Mouse (Mus musculus) embryonic facial prominence, embryonic 13.5 days (tissue): Measurements from ENCODE around the gene Cyp2s1. TPM values are rescaled to one million over a fixed set of nuclear protein-coding genes. Genes with fewer than 3 reads are reported as not detected.

Experiments used
- ATAC-seq: fragments of 200-750 bp; cut with Nextera tagmentation; 2 replicates; pipeline ENCODE4 v1.8.0; 2017; ENCODE audit warnings: low read depth; ENCODE audit not compliant: insufficient number of reproducible peaks, insufficient read depth, low FRiP score, low TSS enrichment
- H3K27ac ChIP-seq: fragments of 300-500 bp; sonication (generic); 2 replicates; pipeline ENCODE4 v1.5.1; 2015; ENCODE audit warnings: moderate library complexity, mild to moderate bottlenecking, inconsistent platforms
- H3K27me3 ChIP-seq: fragments of 300-500 bp; sonication (generic); 2 replicates; pipeline ENCODE4 v1.6.1; 2015; ENCODE audit warnings: mild to moderate bottlenecking, inconsistent platforms
- H3K36me3 ChIP-seq: fragments of 300-500 bp; sonication (generic); 2 replicates; pipeline ENCODE4 v1.6.1; 2015; ENCODE audit warnings: mild to moderate bottlenecking, inconsistent platforms
- H3K4me1 ChIP-seq: fragments of 300-500 bp; sonication (generic); 2 replicates; pipeline ENCODE4 v1.6.1; 2015; ENCODE audit warnings: inconsistent platforms
- H3K4me2 ChIP-seq: fragments of 300-500 bp; sonication (generic); 2 replicates; pipeline ENCODE4 v1.6.1; 2015; ENCODE audit warnings: moderate library complexity, mild to moderate bottlenecking, inconsistent platforms
- H3K4me3 ChIP-seq: fragments of 300-500 bp; sonication (generic); 2 replicates; pipeline ENCODE4 v1.5.1; 2015; ENCODE audit warnings: mild to moderate bottlenecking, inconsistent platforms
- H3K9ac ChIP-seq: fragments of 300-500 bp; sonication (generic); 2 replicates; pipeline ENCODE4 v1.6.1; 2015; ENCODE audit warnings: mild to moderate bottlenecking, inconsistent platforms
- H3K9me3 ChIP-seq: fragments of 300-500 bp; sonication (generic); 2 replicates; pipeline ENCODE4 v1.6.1; 2016; ENCODE audit warnings: inconsistent platforms
- WGBS: fragments of 180-500 bp; shearing (Covaris S2); methylation state at CpG from one replicate; pipeline ENCODE4 v1.1.7; 2015; ENCODE audit warnings: mixed read lengths; 5-methylcytosine and 5-hydroxymethylcytosine counted together
- polyA plus RNA-seq: library from polyadenylated mRNA; unstranded; fragments of >200 nt; fragmentation: Nextera tagmentation; extraction: Ambion mirVana; gene quantifications from 2 replicates; pipeline ENCODE4 v1.2.1, GENCODE M21; 2015

Cyp2s1 gene
- 2.7 and 3.9 TPM in 2 replicates for polyA plus RNA-seq

DNA sequence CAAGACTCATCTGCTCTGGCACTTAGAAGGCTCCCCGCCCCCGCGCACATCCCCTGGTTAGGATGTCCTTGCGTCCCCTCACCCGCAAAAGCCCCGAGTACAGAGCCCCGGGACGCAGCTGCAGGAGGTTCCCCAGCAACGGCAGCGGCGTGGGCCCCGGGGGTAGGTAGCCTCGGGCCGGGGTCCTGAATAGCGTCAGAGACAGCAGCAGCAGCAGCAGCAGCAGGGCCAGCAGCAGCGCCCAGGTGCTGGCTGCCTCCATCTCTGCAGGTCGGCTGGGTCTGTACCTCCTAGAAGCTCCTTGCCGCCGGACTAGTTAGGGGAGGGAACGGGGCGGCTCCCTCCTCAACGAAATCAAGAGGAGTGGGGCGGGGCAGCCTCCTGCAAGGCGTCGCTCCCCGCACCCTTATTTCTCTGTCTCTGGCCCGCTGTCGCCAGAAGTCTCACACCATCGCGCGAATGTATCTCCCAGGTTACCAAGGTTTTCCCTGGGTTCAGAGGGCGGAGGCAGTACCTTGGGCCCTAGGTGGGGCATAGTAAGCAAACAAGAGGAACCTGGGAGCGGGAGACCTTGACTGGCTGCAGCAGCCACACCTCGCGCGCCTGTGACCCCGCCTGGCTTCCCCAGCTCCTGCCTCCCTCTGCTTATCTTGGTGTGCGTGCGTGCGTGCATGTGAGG is at the start of gene Cyp2s1:
Gene Cyp2s1, minus strand, starts transcription at position 673 of the 679 bp plus-strand sequence.
- no peaks in the 10 kb centered on the region for H3K36me3 ChIP-seq
- no peak for ATAC-seq
- H3K9ac ChIP-seq = peak within 1 kb of the TSS; percentile 73
- peak within 1 kb of the TSS; percentile 97 for H3K4me2 ChIP-seq
- H3K27me3 ChIP-seq = peaks cover 20% of the 10 kb centered on the region
- H3K4me1 ChIP-seq = peaks cover 17% of the 10 kb centered on the region
- WGBS = under 1% methylated on average over 40 of the region's 40 CpGs
- peak within 1 kb of the TSS; percentile 55 for H3K4me3 ChIP-seq
- no peaks in the 10 kb centered on the region for H3K9me3 ChIP-seq
- no peak within 1 kb of the TSS for H3K27ac ChIP-seq

DNA sequence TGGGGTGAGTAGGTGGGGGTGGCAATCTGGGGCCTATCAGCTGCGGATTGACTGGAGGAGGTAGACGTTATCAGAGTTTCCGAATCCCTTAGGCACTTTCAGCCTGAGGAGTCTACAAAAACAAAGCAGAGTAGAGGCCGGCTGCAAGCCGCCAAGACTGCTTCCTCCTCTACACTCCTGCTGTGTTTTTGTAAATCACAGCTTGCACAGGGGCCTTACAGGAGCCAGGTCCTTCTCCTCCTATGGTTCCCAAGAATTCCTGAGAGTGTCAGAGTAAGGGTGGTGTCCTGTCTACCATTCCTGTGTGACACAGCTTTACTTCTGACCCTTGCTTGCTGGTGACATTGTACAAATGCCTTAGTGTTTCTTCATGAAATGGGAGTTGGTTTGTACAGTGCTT is 48.1 kb upstream of the Cyp2s1 start:
- WGBS = 28% methylated on average over 5 of the region's 5 CpGs
- H3K4me1 ChIP-seq = 0 out of 2 replicates have a peak, but pooled peaks cover 5% of the 10 kb centered on the region
- no peak overlapping the region for H3K4me3 ChIP-seq
- H3K27me3 ChIP-seq = no peaks in the 10 kb centered on the region
- H3K36me3 ChIP-seq = no peaks in the 10 kb centered on the region
- H3K9me3 ChIP-seq = peaks cover 4% of the 10 kb centered on the region; the same call in 1 of the 2 replicates
- ATAC-seq = no peak
- H3K9ac ChIP-seq = no peak overlapping the region
- H3K27ac ChIP-seq = no peak overlapping the region
- H3K4me2 ChIP-seq = no peak overlapping the region

DNA sequence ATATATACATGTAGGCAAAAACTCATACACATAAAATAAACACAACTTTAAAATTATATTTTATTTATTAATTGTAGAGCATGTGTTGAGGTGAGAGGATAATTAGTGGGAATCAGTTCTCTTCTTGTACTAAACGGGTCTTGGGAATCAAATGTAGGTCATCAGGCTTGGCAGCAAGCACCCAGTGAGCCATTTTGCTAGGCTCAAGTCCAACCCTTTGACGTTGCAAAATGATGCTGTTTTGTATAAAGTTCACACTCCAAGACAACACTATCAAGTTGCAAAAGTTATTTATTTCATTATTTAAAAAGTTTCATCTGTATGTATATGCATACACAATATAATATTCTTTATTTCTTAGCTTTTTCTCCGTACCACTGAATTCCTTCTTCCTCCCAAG is 47.0 kb upstream of the Cyp2s1 start:
- Histone ChIP-seq H3K36me3 (no peaks in the 10 kb centered on the region), H3K4me3 (no peak overlapping the region), H3K4me2 (no peak overlapping the region), H3K27ac (no peak overlapping the region), H3K4me1 (0 out of 2 replicates have a peak, but pooled peaks cover 9% of the 10 kb centered on the region), H3K9ac (no peak overlapping the region), H3K27me3 (no peaks in the 10 kb centered on the region), H3K9me3 (peaks cover 4% of the 10 kb centered on the region; the same call in 1 of the 2 replicates)
- 75% methylated on average over 3 of the region's 3 CpGs for WGBS
- no peak for ATAC-seq

DNA sequence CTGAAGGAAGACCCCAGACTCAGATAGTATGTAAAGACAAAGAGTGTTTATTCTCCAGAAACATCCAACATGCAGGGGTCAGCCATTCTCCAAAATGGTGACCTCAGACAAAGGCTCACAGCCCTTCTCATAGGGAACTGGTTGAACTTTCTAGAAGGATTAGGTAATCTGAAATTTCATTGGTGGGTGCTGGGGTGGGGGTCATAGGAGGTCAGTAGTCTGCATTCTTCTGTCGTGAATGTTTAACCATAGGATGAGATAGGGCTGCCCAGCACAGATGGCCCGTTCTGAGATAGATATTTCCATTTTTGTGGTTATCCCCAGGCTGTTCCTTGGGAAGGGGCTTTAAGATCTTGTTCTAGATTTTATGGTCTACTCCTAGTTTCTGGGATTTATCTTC is 45.7 kb upstream of the Cyp2s1 start:
- H3K4me3 ChIP-seq = no peak overlapping the region
- no peaks in the 10 kb centered on the region for H3K27me3 ChIP-seq
- WGBS = 76% methylated on average over 2 of the region's 2 CpGs

DNA sequence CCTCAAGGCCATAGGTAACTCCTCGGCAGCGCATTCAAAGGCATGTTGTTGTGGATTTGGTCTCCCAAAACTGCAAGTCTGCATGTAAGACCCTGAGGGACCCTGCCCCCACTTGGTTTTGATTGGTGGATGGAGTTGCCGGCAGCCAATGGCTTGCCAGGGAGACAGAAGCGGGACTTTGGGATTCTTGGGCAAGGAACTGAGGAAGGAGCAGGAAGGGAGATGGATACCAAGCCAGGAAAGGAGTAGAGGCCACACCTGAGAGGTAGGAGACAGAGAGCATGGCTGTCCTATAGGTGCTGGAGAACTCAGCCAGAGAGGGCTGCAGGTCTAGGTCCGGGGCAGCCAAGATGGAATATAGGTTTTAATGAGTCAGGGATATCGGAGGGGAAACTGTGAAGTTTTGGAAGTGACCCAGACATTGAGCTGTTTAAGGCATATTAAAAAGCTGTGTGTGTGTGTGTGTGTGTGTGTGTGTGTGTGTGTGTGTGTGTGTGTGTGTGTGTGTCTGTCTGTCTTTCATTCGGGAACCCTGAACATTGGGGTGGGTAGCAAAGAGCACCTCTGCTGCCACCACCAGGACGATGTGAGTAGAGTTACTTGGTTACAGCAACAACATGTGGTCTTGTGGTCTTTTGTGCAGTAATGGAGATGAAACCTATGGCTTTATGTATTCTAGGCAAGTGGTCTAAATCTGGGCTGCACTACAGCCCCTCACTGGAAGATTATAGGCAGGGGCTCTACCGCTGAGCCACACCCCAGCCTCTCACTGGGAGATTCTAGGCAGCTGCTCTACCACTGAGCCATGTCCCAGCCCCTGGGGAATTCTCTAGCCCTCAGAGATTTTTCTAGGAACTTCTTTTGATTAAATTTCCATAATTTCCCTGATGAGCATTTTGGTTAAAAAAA is 43.5 kb upstream of the Cyp2s1 start:
- H3K36me3 ChIP-seq = no peaks in the 10 kb centered on the region
- H3K27me3 ChIP-seq = no peaks in the 10 kb centered on the region
- WGBS = 20% methylated on average over 9 of the region's 9 CpGs
- H3K27ac ChIP-seq = no peak overlapping the region
- H3K4me2 ChIP-seq = peak overlapping the region; percentile 58
- H3K9me3 ChIP-seq = 0 out of 2 replicates have a peak, but pooled peaks cover 3% of the 10 kb centered on the region
- 0 out of 2 replicates have a peak, but pooled peaks have one; percentile 6 for ATAC-seq
- H3K4me1 ChIP-seq = 0 out of 2 replicates have a peak, but pooled peaks cover 9% of the 10 kb centered on the region
- H3K4me3 ChIP-seq = peak overlapping the region; percentile 29
- H3K9ac ChIP-seq = peak overlapping the region; percentile 61; the same call in 1 of the 2 replicates

More for the DNA sequence above, 45.7 kb upstream of the Cyp2s1 start:
- Histone ChIP-seq H3K4me1 (0 out of 2 replicates have a peak, but pooled peaks cover 9% of the 10 kb centered on the region), H3K27ac (no peak overlapping the region), H3K4me2 (no peak overlapping the region), H3K36me3 (no peaks in the 10 kb centered on the region), H3K9me3 (no peaks in the 10 kb centered on the region), H3K9ac (no peak overlapping the region)
- ATAC-seq = no peak

DNA sequence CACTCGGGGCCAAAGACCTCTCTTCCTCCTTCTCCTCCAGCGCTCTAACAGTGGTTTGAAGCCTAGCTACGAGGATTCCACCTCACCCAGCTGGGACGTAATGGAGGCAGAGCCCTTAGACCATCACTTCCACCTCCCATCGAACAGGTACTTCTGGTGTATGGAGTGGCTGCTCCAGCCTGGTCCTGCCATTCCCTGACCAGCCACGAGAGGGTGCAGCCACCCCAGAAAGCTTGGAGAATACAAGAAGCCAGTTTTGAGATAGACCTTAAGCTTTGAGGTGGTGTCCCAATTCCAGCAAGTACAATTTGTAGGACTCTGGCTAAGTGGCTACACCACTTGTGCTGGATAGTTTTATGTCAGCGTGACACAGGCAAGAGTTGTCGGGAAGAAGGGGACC is 38.4 kb upstream of the Cyp2s1 start:
- Histone ChIP-seq H3K4me1 (0 out of 2 replicates have a peak, but pooled peaks cover 6% of the 10 kb centered on the region), H3K9me3 (0 out of 2 replicates have a peak, but pooled peaks cover 3% of the 10 kb centered on the region), H3K36me3 (no peaks in the 10 kb centered on the region), H3K4me3 (no peak overlapping the region), H3K9ac (no peak overlapping the region), H3K27ac (no peak overlapping the region), H3K4me2 (no peak overlapping the region), H3K27me3 (no peaks in the 10 kb centered on the region)
- 30% methylated on average over 8 of the region's 8 CpGs for WGBS
- ATAC-seq = no peak

DNA sequence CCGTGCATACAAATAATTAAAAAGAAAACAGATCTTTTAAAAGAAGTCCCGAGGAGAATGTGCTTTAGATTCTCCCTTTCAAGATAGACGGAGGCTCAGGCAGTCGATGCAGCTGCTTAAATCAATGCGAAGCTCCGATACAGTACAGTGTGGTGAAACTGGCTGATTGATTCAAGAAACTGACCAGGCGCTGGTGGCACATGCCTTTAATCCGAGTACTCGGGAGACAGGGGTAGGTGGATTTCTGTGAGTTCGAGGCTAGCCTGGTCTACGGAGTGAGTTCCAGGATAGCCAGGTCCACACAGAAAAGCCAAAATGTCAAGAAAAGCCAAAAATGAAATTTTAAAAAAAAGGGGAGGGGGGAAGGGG is 31.7 kb upstream of the Cyp2s1 start:
- H3K36me3 ChIP-seq = no peaks in the 10 kb centered on the region
- peak overlapping the region; percentile 76 for H3K9ac ChIP-seq
- H3K4me2 ChIP-seq = peak overlapping the region; percentile 64
- WGBS = 17% methylated on average over 11 of the region's 11 CpGs
- H3K4me1 ChIP-seq = no peaks in the 10 kb centered on the region
- H3K4me3 ChIP-seq = peak overlapping the region; percentile 53
- H3K27me3 ChIP-seq = no peaks in the 10 kb centered on the region
- no peaks in the 10 kb centered on the region for H3K9me3 ChIP-seq
- no peak for ATAC-seq
- peak overlapping the region; percentile 69; the same call in 1 of the 2 replicates for H3K27ac ChIP-seq

DNA sequence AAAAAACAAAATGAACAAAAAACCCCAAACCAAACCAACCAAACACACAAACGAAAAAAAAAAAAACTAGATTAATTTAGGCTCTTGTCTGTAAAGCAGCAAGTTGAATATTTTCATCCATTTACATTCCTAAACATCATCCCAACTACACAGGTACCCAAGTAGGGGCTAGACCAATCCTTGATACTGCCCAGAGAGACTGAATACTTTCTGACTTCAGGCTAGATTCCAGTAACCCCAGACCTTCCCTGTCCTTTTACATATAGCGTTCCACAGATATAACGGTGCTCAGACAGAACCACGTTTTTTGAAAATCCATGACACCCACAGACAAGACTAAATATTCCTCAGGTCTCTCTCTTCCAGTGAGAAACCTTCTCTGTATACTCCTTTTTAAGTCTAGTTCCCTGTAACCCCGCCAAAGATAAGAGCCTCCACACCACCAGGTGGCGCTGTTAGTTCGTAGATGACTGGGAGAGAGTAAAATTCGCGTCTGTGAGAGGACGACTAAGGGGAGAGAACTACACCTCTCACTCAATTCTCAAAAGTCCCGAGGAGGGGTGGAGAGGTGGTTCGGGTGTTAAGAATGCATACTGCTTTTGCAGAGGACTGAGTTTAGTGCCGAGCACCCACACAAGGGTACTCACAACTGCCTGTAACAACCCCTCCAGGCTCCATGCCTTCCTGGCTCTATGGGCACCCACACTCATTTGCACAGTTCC is 31.2 kb upstream of the Cyp2s1 start:
- Histone ChIP-seq H3K9me3 (no peaks in the 10 kb centered on the region), H3K27ac (peak overlapping the region; percentile 69; the same call in 1 of the 2 replicates), H3K36me3 (no peaks in the 10 kb centered on the region), H3K4me2 (peak overlapping the region; percentile 64), H3K9ac (peak overlapping the region; percentile 76), H3K27me3 (no peaks in the 10 kb centered on the region), H3K4me1 (no peaks in the 10 kb centered on the region), H3K4me3 (peak overlapping the region; percentile 53)
- WGBS = 11% methylated on average over 13 of the region's 13 CpGs
- ATAC-seq = peak; percentile 69

DNA sequence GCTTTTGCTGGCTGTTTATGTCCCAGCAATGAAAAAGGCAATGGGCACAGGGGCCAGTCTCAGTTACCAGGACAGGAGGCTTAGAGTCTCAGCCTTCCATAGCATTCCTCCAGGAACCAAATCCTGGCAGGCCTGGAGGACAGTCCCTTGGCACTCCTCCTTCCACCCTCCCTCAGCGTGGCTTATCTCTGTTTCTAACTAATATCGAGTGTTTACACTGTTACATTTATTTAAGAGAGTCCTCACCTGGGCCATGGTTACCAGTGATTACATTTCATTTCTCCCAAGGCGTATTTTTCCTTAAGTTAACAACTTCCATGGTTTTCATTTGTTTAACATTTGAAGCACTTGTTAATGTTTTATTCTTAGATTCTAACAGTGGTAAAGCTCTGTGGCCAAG is 28.2 kb upstream of the Cyp2s1 start:
- Histone ChIP-seq H3K9me3 (no peaks in the 10 kb centered on the region), H3K27me3 (no peaks in the 10 kb centered on the region), H3K4me3 (no peak overlapping the region), H3K36me3 (no peaks in the 10 kb centered on the region), H3K4me1 (no peaks in the 10 kb centered on the region), H3K9ac (no peak overlapping the region), H3K27ac (no peak overlapping the region), H3K4me2 (no peak overlapping the region)
- ATAC-seq = no peak
- 72% methylated on average over 3 of the region's 3 CpGs for WGBS

DNA sequence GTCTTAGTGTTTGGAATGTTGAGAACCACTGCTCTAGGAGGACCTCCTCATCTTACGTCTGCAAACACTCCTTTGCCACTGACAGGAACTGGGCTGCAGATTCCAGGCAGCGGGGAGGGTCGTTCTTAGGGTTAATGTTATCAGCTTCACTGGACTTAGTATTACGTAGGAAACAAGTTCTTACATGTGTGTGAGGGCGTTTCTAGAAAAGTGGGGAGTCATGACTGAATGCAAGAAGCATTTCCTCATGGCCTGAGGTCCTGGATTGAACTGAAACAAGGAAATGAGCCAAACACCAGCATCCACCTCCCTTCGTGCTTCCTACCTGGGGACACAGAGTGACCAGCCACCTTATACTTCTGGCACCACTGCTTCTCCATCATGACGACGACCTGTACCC is 27.7 kb upstream of the Cyp2s1 start:
- no peak overlapping the region for H3K4me2 ChIP-seq
- no peaks in the 10 kb centered on the region for H3K27me3 ChIP-seq
- no peak for ATAC-seq
- H3K36me3 ChIP-seq = no peaks in the 10 kb centered on the region
- H3K9ac ChIP-seq = no peak overlapping the region
- H3K4me3 ChIP-seq = no peak overlapping the region
- H3K27ac ChIP-seq = no peak overlapping the region
- H3K9me3 ChIP-seq = no peaks in the 10 kb centered on the region
- 62% methylated on average over 8 of the region's 8 CpGs for WGBS
- no peaks in the 10 kb centered on the region for H3K4me1 ChIP-seq

DNA sequence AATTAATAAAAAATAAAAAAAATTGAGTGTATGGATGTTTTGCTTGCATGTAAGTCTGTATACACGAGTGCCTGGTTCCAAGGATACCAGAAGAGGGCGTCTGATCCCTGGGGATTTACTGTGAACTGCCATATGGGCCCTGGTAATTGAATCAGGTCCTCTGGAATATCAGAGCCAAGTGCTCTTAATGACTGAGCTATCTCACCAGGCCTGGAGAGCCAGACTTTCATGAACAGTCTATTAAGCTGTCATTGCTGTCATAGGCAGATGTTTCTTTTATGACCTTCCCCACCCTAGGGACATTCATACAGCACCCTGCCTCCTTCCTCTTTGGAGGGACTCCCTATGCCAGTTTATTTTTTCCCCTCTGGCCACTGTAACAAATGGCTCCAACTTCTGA is 26.8 kb upstream of the Cyp2s1 start:
- 21% methylated on average over 2 of the region's 2 CpGs for WGBS
- no peak for ATAC-seq
- Histone ChIP-seq H3K9me3 (no peaks in the 10 kb centered on the region), H3K4me2 (no peak overlapping the region), H3K9ac (no peak overlapping the region), H3K27ac (no peak overlapping the region), H3K27me3 (no peaks in the 10 kb centered on the region), H3K36me3 (no peaks in the 10 kb centered on the region), H3K4me3 (no peak overlapping the region), H3K4me1 (no peaks in the 10 kb centered on the region)
